Mouse (Mus musculus) megakaryocyte progenitor cell, adult 5-6 weeks (primary cell): Measurements from ENCODE around the gene Uts2. TPM values are rescaled to one million over a fixed set of nuclear protein-coding genes. Genes with fewer than 3 reads are reported as not detected.

Source experiments
- ATAC-seq: replicated peaks from 2 replicates; pipeline ENCODE4 v1.8.0; 2016; ENCODE audit warnings: mild to moderate bottlenecking, moderate TSS enrichment, inconsistent platforms; ENCODE audit not compliant: poor library complexity
- total RNA-seq, 2 experiments: library from RNA; stranded (forward) in 1 of 2; stranded (reverse) in 1 of 2; fragments of 157-497, 149-512 nt in 1 of 2; fragments of 200-1000 nt in 1 of 2; gene quantifications; 2 replicates each; pipeline versions ENCODE4 v1.2.3 to v1.2.4; 2015 to 2017

Uts2 gene
- total RNA-seq (2015): not detected in 2 replicates
- not detected in 2 replicates for total RNA-seq (2017)

- ATAC-seq: no peak
These were observed at the start of gene Uts2 for GRCm38 (mm10) chr4:150996797-150997196. Uts2 (plus strand) TSS chr4:150997097.

GRCm38 (mm10) chr4:150950972-150951371, 45.9 kb upstream of the Uts2 start:
- no peak for ATAC-seq

GRCm38 (mm10) chr4:150956369-150957105, 40.4 kb upstream of the Uts2 start:
- no peak for ATAC-seq

GRCm38 (mm10) chr4:150957106-150957458, 39.8 kb upstream of the Uts2 start:
- ATAC-seq: no peak

- ATAC-seq: no peak
These were observed 38.4 kb upstream of the Uts2 start for GRCm38 (mm10) chr4:150958536-150958935.

- ATAC-seq: no peak
These were observed 34.7 kb upstream of the Uts2 start for GRCm38 (mm10) chr4:150962231-150962630.

- no peak for ATAC-seq
These were observed 33.2 kb upstream of the Uts2 start for GRCm38 (mm10) chr4:150963711-150964110.

GRCm38 (mm10) chr4:150964635-150965554, 32.0 kb upstream of the Uts2 start:
- ATAC-seq: peak; percentile 90

- ATAC-seq: no peak
These were observed 31.3 kb upstream of the Uts2 start for GRCm38 (mm10) chr4:150965555-150965951.

- peak; percentile 53 for ATAC-seq
These were observed 30.3 kb upstream of the Uts2 start for GRCm38 (mm10) chr4:150966556-150966955.

- ATAC-seq: no peak
These were observed 27.9 kb upstream of the Uts2 start for GRCm38 (mm10) chr4:150968956-150969355.

GRCm38 (mm10) chr4:150973264-150973663, 23.6 kb upstream of the Uts2 start:
- no peak for ATAC-seq

GRCm38 (mm10) chr4:150975145-150975544, 21.8 kb upstream of the Uts2 start:
- no peak for ATAC-seq

- no peak for ATAC-seq
These were observed 18.6 kb upstream of the Uts2 start for GRCm38 (mm10) chr4:150978156-150978910.

- ATAC-seq: no peak
These were observed 17.4 kb upstream of the Uts2 start for GRCm38 (mm10) chr4:150979455-150979854.

- ATAC-seq: no peak
These were observed 16.7 kb upstream of the Uts2 start for GRCm38 (mm10) chr4:150980153-150980552.

GRCm38 (mm10) chr4:150990148-150990547, 6.7 kb upstream of the Uts2 start:
- peak; percentile 57 for ATAC-seq

GRCm38 (mm10) chr4:150998626-150999025, 1.7 kb downstream of the Uts2 start:
- ATAC-seq: no peak

- peak; percentile 40 for ATAC-seq
These were observed 4.5 kb downstream of the Uts2 start for GRCm38 (mm10) chr4:151001397-151001796.

GRCm38 (mm10) chr4:151005656-151006318, 8.9 kb downstream of the Uts2 start:
- peak; percentile 77 for ATAC-seq

- peak; percentile 82 for ATAC-seq
These were observed 10.0 kb downstream of the Uts2 start for GRCm38 (mm10) chr4:151006945-151007344.
